Mouse (Mus musculus): Measurements from ENCODE around the gene Ms4a6c.
"Not testable (repeated sequence)": the region's sequence is repeated elsewhere in the genome, so short reads cannot be mapped to it uniquely, and the experiment has no call there.

The Ms4a6c gene

DNA sequence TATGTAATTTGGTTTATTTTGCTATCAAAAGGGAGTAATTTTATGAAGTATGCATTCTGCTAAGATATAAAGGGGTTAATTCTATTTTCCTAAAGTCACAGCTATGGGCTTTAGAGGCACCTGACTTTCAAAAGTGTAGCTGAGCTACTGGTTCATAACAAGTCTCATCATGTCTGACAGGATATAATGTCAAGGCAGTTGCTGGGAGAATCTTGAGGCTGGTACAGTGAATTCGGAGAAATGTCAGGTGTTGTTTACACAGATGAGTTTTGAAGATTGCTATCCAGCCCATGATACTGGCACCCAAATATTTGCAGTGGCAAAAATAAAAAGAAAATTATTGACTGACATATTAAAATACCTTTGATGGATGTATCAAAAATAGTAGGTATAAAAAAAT, 35.7 kb downstream of the Ms4a6c start:
- no peak for DNase-seq

DNA sequence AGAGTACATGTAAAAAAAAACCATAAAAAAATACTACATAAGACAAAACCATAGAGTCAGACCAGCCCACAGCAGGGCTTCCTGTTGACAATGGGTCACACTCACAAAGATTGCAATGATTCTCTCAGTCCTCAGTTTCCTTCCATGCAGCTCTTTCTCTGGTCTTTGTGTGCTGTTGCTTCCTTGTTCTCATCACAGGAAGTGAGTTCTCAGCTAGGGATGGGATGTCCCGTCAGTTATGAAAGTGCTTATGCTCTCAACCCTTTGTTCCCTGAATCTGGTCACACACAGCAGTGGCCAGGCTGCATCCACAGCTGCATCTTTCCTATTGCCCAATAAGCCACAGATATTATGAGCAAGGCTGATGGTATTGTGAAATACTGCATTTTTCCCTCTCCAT, 44.3 kb downstream of the Ms4a6c start:
- no peak for DNase-seq

DNA sequence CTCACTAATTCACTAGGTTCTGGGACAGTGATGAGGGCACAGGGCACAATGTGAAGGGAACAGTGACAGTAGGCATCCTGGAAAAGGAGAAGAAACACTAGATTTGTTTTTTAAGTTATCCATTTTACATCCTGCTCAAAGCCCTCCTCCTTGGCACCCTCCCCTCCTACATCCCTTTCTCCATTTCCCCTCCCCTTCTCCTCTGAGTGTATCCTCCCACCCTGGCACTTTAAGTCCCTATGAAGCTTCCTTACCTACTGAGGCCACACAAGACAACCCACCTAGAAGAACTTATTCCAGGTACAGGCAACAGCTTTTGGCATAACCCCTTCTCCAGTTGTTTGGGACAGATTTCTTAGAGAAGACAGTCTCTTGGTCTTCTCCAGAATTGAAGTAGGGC, 47.1 kb downstream of the Ms4a6c start, which contains the start of gene Ms4a6b:
Ms4a6b (plus strand) TSS at position 267 of the 400 bp plus-strand sequence.
- DNase-seq, result no peak

GRCm38 (mm10) chr19:11516845-11517244, 47.7 kb downstream of the Ms4a6c start:
- no peak for DNase-seq

- DNase-seq, result not testable (repeated sequence)
Observed at GRCm38 (mm10) chr19:11517373-11517772, 48.2 kb downstream of the Ms4a6c start.

GRCm38 (mm10) chr19:11518356-11518755, 49.2 kb downstream of the Ms4a6c start:
- DNase-seq, result not testable (repeated sequence)

GRCm38 (mm10) chr19:11520146-11520545, 51.0 kb downstream of the Ms4a6c start:
- DNase-seq, result no peak

Measured in cerebellum, adult 11 months (tissue).